Mouse (Mus musculus) testis, adult 2 months (tissue): ENCODE results near the gene Flvcr2.

Experiments
- CTCF ChIP-seq: fragments of 200-500 bp; IDR thresholded peaks from 2 replicates; pipeline ENCODE4 v1.5.1; 2012; ENCODE audit warnings: low read depth, mild to moderate bottlenecking, inconsistent platforms, low read length, moderate library complexity; ENCODE audit not compliant: control insufficient read depth, insufficient read depth, insufficient replicate concordance
- POLR2A ChIP-seq: fragments of 200-500 bp; IDR thresholded peaks from 2 replicates; pipeline ENCODE4 v1.6.1; 2012; ENCODE audit warnings: low read depth, mild to moderate bottlenecking, inconsistent platforms, low read length, moderate library complexity; ENCODE audit not compliant: control insufficient read depth

DNA sequence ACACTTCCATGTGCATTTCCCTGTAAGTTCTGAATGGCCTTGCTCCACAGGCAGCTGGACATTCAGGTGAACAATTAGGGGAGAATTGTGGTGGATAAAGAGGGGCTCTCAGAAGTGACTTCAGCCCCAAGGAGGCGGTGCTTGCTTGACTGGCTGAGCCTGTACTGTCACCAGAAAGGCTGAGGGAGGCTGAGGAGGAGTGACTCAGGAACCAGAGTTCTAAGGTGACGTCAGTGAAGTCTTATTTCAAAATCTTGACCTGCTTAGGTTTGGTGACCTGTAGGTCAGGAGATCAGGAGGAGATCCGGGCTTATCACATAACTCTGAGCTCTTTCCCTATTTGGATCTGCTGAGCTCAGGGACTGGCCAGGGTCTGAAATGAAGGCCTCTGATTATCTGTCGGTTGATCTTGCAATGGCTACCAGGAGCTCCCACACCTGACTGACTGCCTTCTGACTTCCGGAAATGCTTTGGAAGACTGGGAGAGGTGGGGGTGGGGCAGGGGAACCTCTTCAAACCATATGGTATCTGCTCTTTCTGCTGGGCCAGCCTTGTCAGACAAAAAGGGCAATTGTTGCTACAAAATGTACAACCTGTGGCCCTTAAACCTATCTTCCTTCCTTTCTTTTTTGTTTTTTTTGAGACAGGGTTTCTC, 8.4 kb downstream of the Flvcr2 start:
- TF ChIP-seq CTCF (no peak), POLR2A (no peak)
